ENCODE assay signal across 11 mouse cellular contexts in the genomic region with DNA sequence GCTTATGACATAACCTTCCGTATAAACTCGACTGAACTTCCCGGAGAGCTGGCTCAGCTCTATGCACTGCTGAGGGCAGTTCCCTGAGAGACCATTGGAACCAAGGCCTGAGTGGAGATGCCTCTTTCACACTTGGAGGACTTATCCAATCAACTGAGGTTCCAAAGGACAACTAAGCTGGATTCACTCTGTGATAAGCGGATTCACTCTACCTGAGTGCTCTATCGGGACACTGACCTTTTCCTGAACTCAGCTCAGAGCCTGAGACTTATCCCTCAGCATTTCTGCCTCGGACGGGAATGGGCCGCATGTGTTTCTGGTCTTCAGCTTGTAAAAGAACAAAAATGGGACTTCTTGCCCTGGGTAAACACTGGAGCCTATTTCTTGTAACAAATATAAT.
"Had no signal": no experiment of that assay in that cellular context is flagged by ENCODE, and none has a peak within 500 bp of the region (broad histone marks: within the 10 kb centered on the region; RNA-seq: fewer than 3 reads in every experiment).

No protein-coding gene starts in this region.

- DNase-seq: right cerebral cortex, adult 18-20 months; right cerebral cortex, postnatal 14 days; right cerebral cortex, postnatal 25 days; right cerebral cortex, postnatal 4 days; spleen, adult 18-20 months; thymus, adult 18-20 months; thymus, adult 2 months; thymus, postnatal 14 days; thymus, postnatal 25 days; thymus, postnatal 36 days; thymus, postnatal 4 days had no signal
